Mouse (Mus musculus): ENCODE data around the gene Sp4.

DNA sequence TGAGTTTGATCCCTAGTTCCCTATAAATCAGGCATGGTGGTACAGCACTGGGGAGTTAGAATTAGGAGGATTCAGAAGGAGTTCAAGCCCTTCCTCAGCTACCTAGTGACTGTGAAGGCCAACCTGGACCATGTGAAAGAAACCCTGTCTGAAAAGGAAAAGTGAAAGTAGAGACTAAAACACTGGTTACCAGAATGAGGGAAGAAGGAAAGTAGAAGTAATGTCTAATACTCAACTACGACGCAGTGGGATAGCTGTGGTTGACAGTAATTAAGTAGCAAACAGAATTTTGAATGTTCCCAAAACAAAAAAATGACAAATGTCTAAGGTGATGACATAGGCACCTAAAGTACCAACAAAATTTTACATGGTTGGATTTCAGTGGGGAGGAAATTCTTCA, 5.0 kb downstream of the Sp4 start:
- no peak for TF ChIP-seq JUND (IDR thresholded peaks at IDR 0.05; ENCODE audit: low read depth, low read length)
- no peak for TF ChIP-seq GATA1 (IDR thresholded peaks at IDR 0.05; ENCODE audit: low read depth, low read length)
- no peak for TF ChIP-seq RCOR1 (IDR thresholded peaks at IDR 0.05; ENCODE audit: low read depth, low read length)
- TF ChIP-seq EP300 (IDR thresholded peaks at IDR 0.05; ENCODE audit: low read depth in 1 of 2, low read length in 2 of 2), result no peak
- no peak for TF ChIP-seq CTCF (IDR thresholded peaks at IDR 0.05 in 2 of 3, conservative IDR thresholded peaks at IDR 0.05 in 1 of 3; ENCODE audit: control insufficient read depth in 1 of 3, insufficient read depth in 1 of 3, low read depth in 2 of 3, low read length in 3 of 3, poor library complexity in 1 of 3, severe bottlenecking in 1 of 3)
- TF ChIP-seq CHD1 (IDR thresholded peaks at IDR 0.05; ENCODE audit: low read depth, low read length), result no peak
- no peak for TF ChIP-seq TCF12 (IDR thresholded peaks at IDR 0.05; ENCODE audit: low read depth, low read length)
- TF ChIP-seq POLR2A (IDR thresholded peaks at IDR 0.05; ENCODE audit: control insufficient read depth in 1 of 2, insufficient read depth in 1 of 2, low read depth in 1 of 2, low read length in 2 of 2, poor library complexity in 1 of 2), result no peak
- TF ChIP-seq TAL1 (IDR thresholded peaks at IDR 0.05; ENCODE audit: low read length), result no peak
- TF ChIP-seq BHLHE40 (IDR thresholded peaks at IDR 0.05; ENCODE audit: borderline replicate concordance, low read depth, low read length), result no peak
- no peak for TF ChIP-seq USF2 (IDR thresholded peaks at IDR 0.05; ENCODE audit: borderline replicate concordance in 1 of 2, insufficient read depth in 1 of 2, low read depth in 1 of 2, low read length in 2 of 2)
- TF ChIP-seq USF1 (IDR thresholded peaks at IDR 0.05; ENCODE audit: low read depth, low read length), result no peak
- TF ChIP-seq KAT2A (conservative IDR thresholded peaks at IDR 0.05; ENCODE audit: low read depth, low read length), result no peak
- no peak for TF ChIP-seq ZC3H11A (IDR thresholded peaks at IDR 0.05; ENCODE audit: low read depth, low read length)

Measured in MEL (cell line).